Mouse (Mus musculus): ENCODE results near the gene Hdgfl3. TPM values are rescaled to one million over a fixed set of nuclear protein-coding genes. Genes with fewer than 3 reads are reported as not detected.

The Hdgfl3 gene
- polyA plus RNA-seq, 1 experiment from 2014 or later = 10.9 TPM

- Histone ChIP-seq H3K4me3 (replicated peaks) (no peak overlapping the region), H3K27me3 (replicated peaks) (no peaks in the 10 kb centered on the region), H3K4me2 (replicated peaks) (no peak overlapping the region), H3K27ac (no peak overlapping the region), H3K9ac (no peak overlapping the region), H3K4me1 (replicated peaks) (0 out of 2 replicates have a peak, but pooled peaks cover 2% of the 10 kb centered on the region), H3K36me3 (no peaks in the 10 kb centered on the region), H3K9me3 (no peaks in the 10 kb centered on the region)
- ATAC-seq = no peak
These were observed 99.4 kb downstream of the Hdgfl3 start for GRCm38 (mm10) chr7:81834847-81835246.

Other genes starting within 250 kb of the Hdgfl3 start
- 46.6 and 46.9 TPM in 2 replicates for gene Homer2, start 226.9 kb downstream of the Hdgfl3 start, polyA plus RNA-seq (2015; fragmentation: Nextera tagmentation; extraction: Ambion mirVana)
- gene Ramac, start 171.5 kb downstream of the Hdgfl3 start, polyA plus RNA-seq (2015; fragmentation: Nextera tagmentation; extraction: Ambion mirVana) = 132 and 147 TPM in 2 replicates
- 47.2 and 52.1 TPM in 2 replicates for gene 3110040N11Rik, start 145.0 kb downstream of the Hdgfl3 start, polyA plus RNA-seq (2015; fragmentation: Nextera tagmentation; extraction: Ambion mirVana)
- 57.4 and 60.0 TPM in 2 replicates for gene Btbd1, start 105.0 kb downstream of the Hdgfl3 start, polyA plus RNA-seq (2015; fragmentation: Nextera tagmentation; extraction: Ambion mirVana)
- gene Gm10160, start 78.7 kb downstream of the Hdgfl3 start, polyA plus RNA-seq (2015; fragmentation: Nextera tagmentation; extraction: Ambion mirVana) = not detected in 2 replicates
- gene Tm6sf1, start 75.5 kb downstream of the Hdgfl3 start, polyA plus RNA-seq (2015; fragmentation: Nextera tagmentation; extraction: Ambion mirVana) = 16.1 and 17.2 TPM in 2 replicates
- gene Bnc1, start 57.8 kb upstream of the Hdgfl3 start, polyA plus RNA-seq (2015; fragmentation: Nextera tagmentation; extraction: Ambion mirVana) = 2.8 and 3.7 TPM in 2 replicates
- 12.0 and 14.3 TPM in 2 replicates for gene Sh3gl3, start 239.4 kb upstream of the Hdgfl3 start, polyA plus RNA-seq (2015; fragmentation: Nextera tagmentation; extraction: Ambion mirVana)